Mouse (Mus musculus) heart, postnatal 0 days (tissue): Measurements from ENCODE around the gene Atxn2l. TPM values are rescaled to one million over a fixed set of nuclear protein-coding genes. Genes with fewer than 3 reads are reported as not detected.

ENCODE experiments used
- ATAC-seq: fragments of 200-750 bp; cut with Nextera tagmentation; 2 replicates; pipeline ENCODE4 v1.8.0; 2017; ENCODE audit warnings: low read depth, moderate number of reproducible peaks, moderate library complexity; ENCODE audit not compliant: insufficient read depth
- DNase-seq: peaks from one replicate; pipeline ENCODE4 v3.0.0-alpha.2; 2016; ENCODE audit warnings: low spot score
- H3K27ac ChIP-seq: fragments of 300-500 bp; sonication (generic); 2 replicates; pipeline ENCODE4 v1.5.1; 2014; ENCODE audit warnings: low read depth, mild to moderate bottlenecking
- H3K27me3 ChIP-seq: fragments of 300-500 bp; sonication (generic); 2 replicates; pipeline ENCODE4 v1.6.1; 2014; ENCODE audit warnings: low read length, mixed read lengths; ENCODE audit not compliant: control insufficient read depth, insufficient read depth
- H3K36me3 ChIP-seq: fragments of 300-500 bp; sonication (generic); replicated peaks from 2 replicates; pipeline ENCODE4 v1.6.1; 2014; ENCODE audit warnings: low read length, mixed read lengths; ENCODE audit not compliant: control insufficient read depth, insufficient read depth
- H3K4me1 ChIP-seq: fragments of 300-500 bp; sonication (generic); 2 replicates; pipeline ENCODE4 v1.6.1; 2014; ENCODE audit warnings: antibody characterized with exemption; ENCODE audit not compliant: control insufficient read depth, insufficient read depth
- H3K4me2 ChIP-seq: fragments of 300-500 bp; sonication (generic); 2 replicates; pipeline ENCODE4 v1.6.1; 2014; ENCODE audit warnings: low read depth, mild to moderate bottlenecking, low read length, moderate library complexity
- H3K4me3 ChIP-seq: fragments of 300-500 bp; sonication (generic); 2 replicates; pipeline ENCODE4 v1.5.1; 2014; ENCODE audit warnings: low read depth, low read length
- H3K9ac ChIP-seq: fragments of 300-500 bp; sonication (generic); replicated peaks from 2 replicates; pipeline ENCODE4 v1.6.1; 2014; ENCODE audit warnings: low read depth, low read length, mixed read lengths
- H3K9me3 ChIP-seq: fragments of 300-500 bp; sonication (generic); replicated peaks from 2 replicates; pipeline ENCODE4 v1.6.1; 2016; ENCODE audit warnings: low read length; ENCODE audit not compliant: control insufficient read depth
- CTCF ChIP-seq: IDR thresholded peaks from 2 replicates; pipeline ENCODE4 v1.5.1; 2016; ENCODE audit warnings: antibody characterized with exemption, control low read depth, low read depth
- EP300 ChIP-seq: IDR thresholded peaks from 2 replicates; pipeline ENCODE4 v1.6.1; 2016; ENCODE audit warnings: antibody characterized with exemption, low read depth
- WGBS: fragments of 180-500 bp; shearing (Covaris S2); extraction: QIAGEN DNeasy Blood & Tissue Kit; methylation state at CpG from one replicate; pipeline ENCODE4 v1.1.7; 2014; 5-methylcytosine and 5-hydroxymethylcytosine counted together
- polyA plus RNA-seq: library from polyadenylated mRNA; unstranded; fragments of >200 nt; fragmentation: Nextera tagmentation; extraction: Ambion mirVana; gene quantifications from 2 replicates; pipeline ENCODE4 v1.2.1, GENCODE M21; 2015
- total RNA-seq: library from RNA; depleted of rRNA; stranded (reverse); fragments of >200 nt; gene quantifications from 2 replicates; pipeline ENCODE4 v1.2.3, GENCODE M21; 2014; ENCODE audit warnings: low replicate concordance; rRNA removed

The Atxn2l gene
- total and polyA plus RNA-seq, 2 experiments from 2014 or later, result 13.4 to 35.6 TPM

DNA sequence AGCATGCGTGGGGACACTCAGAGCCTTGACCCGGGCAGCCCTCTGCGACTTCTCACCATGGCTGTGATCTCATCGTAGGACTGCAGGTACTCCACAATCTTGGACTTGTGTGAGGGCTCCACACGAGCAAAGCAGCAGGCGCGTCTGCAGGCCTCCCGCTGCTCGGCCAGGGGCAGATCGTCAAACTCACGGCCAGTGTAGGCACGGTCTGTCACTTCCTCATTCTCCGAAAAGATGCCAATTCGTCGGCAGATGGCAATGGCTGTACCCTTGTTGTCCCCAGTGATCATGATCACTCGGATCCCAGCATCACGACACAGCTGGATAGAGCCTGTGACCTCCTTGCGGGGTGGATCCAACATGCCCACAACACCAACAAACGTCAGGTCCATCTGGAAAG is 54.8 kb downstream of the Atxn2l start:
- no peaks in the 10 kb centered on the region for H3K9me3 ChIP-seq
- ATAC-seq (no peak), DNase-seq (no peak)
- 87% methylated on average over 19 of the region's 19 CpGs for WGBS
- no peak overlapping the region for H3K4me2 ChIP-seq
- no peaks in the 10 kb centered on the region for H3K4me1 ChIP-seq
- TF ChIP-seq EP300 (no peak), CTCF (no peak)
- H3K36me3 ChIP-seq, result peaks cover 38% of the 10 kb centered on the region
- no peak overlapping the region for H3K4me3 ChIP-seq
- H3K27me3 ChIP-seq, result no peaks in the 10 kb centered on the region
- H3K9ac ChIP-seq, result no peak overlapping the region
- no peak overlapping the region for H3K27ac ChIP-seq

DNA sequence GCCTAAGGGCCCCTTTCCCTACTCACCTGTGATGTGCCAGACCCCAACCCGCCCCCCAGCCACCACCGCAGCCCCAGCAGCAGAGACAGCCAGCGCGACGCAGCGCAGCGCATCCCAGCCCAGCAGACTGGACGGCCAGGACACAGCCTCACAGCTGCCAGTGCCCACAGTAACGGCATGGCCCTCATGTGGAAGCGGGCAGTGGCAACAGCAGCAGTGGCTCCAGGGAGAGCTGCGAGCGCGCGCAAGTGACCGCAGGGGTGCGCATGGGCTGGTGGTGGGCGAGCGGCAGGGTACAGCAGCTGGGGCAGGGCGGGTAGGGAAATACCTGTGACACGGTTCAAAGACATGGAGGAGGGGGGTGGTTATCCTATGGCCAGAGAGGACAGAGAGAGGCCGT is 57.0 kb downstream of the Atxn2l start:
- ATAC-seq (no peak), DNase-seq (no peak)
- Histone ChIP-seq H3K4me2 (no peak overlapping the region), H3K36me3 (peaks cover 46% of the 10 kb centered on the region), H3K9me3 (no peaks in the 10 kb centered on the region), H3K9ac (no peak overlapping the region), H3K4me1 (no peaks in the 10 kb centered on the region), H3K27me3 (no peaks in the 10 kb centered on the region), H3K27ac (no peak overlapping the region), H3K4me3 (no peak overlapping the region)
- WGBS, result 89% methylated on average over 21 of the region's 21 CpGs
- TF ChIP-seq EP300 (no peak), CTCF (no peak)

DNA sequence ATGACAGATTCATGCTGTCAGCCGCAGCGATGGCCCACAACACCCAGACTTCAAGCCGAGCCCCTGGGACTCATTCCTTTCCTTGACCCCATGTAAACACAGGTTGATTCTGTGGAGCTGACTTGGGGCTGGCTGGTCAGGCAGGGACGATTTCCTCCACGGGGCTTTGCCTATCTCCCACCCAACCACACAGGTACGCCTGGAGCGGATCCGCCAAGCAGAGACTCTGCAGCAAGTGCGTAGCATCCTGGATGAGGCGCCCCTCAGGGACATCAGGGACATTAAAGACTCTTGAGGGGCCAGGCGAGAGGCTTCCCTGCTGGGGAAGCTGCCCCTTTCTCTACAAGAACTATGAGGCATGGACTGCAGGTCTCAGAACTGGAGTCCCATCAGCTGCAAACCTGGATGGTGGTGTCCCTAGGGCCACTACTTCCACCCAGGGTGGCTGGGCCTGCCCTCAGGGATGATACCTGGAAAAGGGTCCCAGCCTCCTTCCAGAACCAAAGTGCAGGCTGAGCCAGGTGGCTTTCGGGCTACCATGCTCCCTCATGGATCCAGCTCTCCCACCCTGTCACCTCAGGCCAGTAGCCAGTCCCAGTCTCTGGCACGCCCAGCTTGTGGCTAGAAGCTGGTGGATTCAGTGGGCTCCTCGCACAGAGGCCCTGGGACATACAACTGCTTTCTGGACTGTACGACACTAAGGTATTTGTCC is 58.0 kb downstream of the Atxn2l start:
- H3K27me3 ChIP-seq, result no peaks in the 10 kb centered on the region
- WGBS, result 92% methylated on average over 15 of the region's 15 CpGs
- ATAC-seq, result no peak
- no peak overlapping the region for H3K27ac ChIP-seq
- TF ChIP-seq EP300 (no peak), CTCF (no peak)
- H3K9ac ChIP-seq, result no peak overlapping the region
- no peak for DNase-seq
- H3K4me1 ChIP-seq, result no peaks in the 10 kb centered on the region
- no peak overlapping the region for H3K4me3 ChIP-seq
- H3K4me2 ChIP-seq, result no peak overlapping the region
- no peaks in the 10 kb centered on the region for H3K9me3 ChIP-seq
- H3K36me3 ChIP-seq, result peaks cover 50% of the 10 kb centered on the region

DNA sequence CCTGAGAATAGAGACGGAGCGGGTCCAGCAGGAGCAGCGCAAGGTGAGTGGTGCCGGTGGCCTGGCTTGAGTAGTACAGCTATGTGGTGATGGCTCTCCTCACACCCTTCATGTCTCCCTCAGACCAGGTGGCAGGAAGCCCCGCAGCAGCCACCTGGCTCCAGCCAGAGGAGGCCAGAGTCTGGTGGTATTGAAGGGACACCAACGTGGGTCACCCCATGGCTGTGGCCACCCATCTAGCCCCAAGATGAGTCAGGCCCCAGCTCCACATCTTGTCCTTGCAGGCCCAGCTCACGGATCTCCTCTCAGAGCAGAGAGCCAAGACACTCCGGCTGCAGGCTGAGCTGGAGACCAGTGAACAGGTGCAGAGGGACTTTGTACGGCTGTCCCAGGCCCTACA is 58.7 kb downstream of the Atxn2l start:
- no peak overlapping the region for H3K4me2 ChIP-seq
- no peaks in the 10 kb centered on the region for H3K4me1 ChIP-seq
- H3K36me3 ChIP-seq, result peaks cover 52% of the 10 kb centered on the region
- WGBS, result 88% methylated on average over 9 of the region's 9 CpGs
- no peak overlapping the region for H3K4me3 ChIP-seq
- H3K9ac ChIP-seq, result no peak overlapping the region
- TF ChIP-seq EP300, result no peak
- TF ChIP-seq CTCF, result no peak
- H3K27ac ChIP-seq, result no peak overlapping the region
- DNase-seq, result no peak
- no peaks in the 10 kb centered on the region for H3K9me3 ChIP-seq
- H3K27me3 ChIP-seq, result no peaks in the 10 kb centered on the region
- no peak for ATAC-seq

DNA sequence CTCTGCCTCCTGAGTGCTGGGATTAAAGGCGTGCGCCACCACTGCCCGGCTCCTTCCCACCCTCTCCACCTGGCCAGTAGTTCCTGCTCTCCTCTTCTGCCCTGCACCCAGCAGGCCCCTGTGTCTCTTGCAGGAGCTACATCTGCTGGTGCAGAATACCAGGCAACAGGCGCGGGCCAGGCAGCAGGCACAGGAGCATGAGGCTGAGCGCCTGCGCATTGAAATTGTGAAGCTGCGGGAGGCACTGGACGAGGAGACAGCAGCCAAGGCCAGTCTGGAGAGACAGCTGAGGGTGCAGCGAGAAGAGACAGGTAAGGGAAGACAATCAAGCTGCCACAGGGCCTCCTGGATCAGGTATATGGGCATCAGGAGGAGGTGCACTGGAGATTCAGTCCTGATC is 59.2 kb downstream of the Atxn2l start:
- H3K9me3 ChIP-seq, result no peaks in the 10 kb centered on the region
- H3K36me3 ChIP-seq, result peaks cover 57% of the 10 kb centered on the region
- 91% methylated on average over 10 of the region's 10 CpGs for WGBS
- TF ChIP-seq CTCF (no peak), EP300 (no peak)
- no peaks in the 10 kb centered on the region for H3K4me1 ChIP-seq
- ATAC-seq, result no peak
- H3K4me3 ChIP-seq, result no peak overlapping the region
- no peak overlapping the region for H3K4me2 ChIP-seq
- H3K9ac ChIP-seq, result no peak overlapping the region
- no peak for DNase-seq
- H3K27ac ChIP-seq, result no peak overlapping the region
- no peaks in the 10 kb centered on the region for H3K27me3 ChIP-seq

Other genes with a start within 250 kb of the Atxn2l start
- gene Sbk1, start 230.8 kb downstream of the Atxn2l start, total RNA-seq, result 42.0 and 48.9 TPM in 2 replicates
- 14.9 and 17.4 TPM in 2 replicates for gene Sbk1, start 230.8 kb downstream of the Atxn2l start, polyA plus RNA-seq
- gene Lat, start 133.9 kb downstream of the Atxn2l start, total RNA-seq, result 0.73 and 6.7 TPM in 2 replicates
- 0.75 and 1.1 TPM in 2 replicates for gene Lat, start 133.9 kb downstream of the Atxn2l start, polyA plus RNA-seq
- 47.0 and 87.1 TPM in 2 replicates for gene Spns1, start 126.0 kb downstream of the Atxn2l start, total RNA-seq
- 34.6 and 36.0 TPM in 2 replicates for gene Spns1, start 126.0 kb downstream of the Atxn2l start, polyA plus RNA-seq
- gene Nfatc2ip, start 106.7 kb downstream of the Atxn2l start, total RNA-seq, result 3.5 and 6.5 TPM in 2 replicates
- gene Nfatc2ip, start 106.7 kb downstream of the Atxn2l start, polyA plus RNA-seq, result 1.2 TPM in 2 replicates
- gene Cd19, start 88.5 kb downstream of the Atxn2l start, total RNA-seq, result 0.04 TPM in 1 of 2 replicates, not detected in the other
- 0.12 and 0.21 TPM in 2 replicates for gene Cd19, start 88.5 kb downstream of the Atxn2l start, polyA plus RNA-seq
- 20.2 and 24.8 TPM in 2 replicates for gene Rabep2, start 74.7 kb downstream of the Atxn2l start, total RNA-seq
- 15.0 and 16.4 TPM in 2 replicates for gene Rabep2, start 74.7 kb downstream of the Atxn2l start, polyA plus RNA-seq
- gene Atp2a1, start 40.3 kb downstream of the Atxn2l start, total RNA-seq, result 0.92 and 3.8 TPM in 2 replicates
- gene Atp2a1, start 40.3 kb downstream of the Atxn2l start, polyA plus RNA-seq, result 0.40 and 0.92 TPM in 2 replicates
- gene Sh2b1, start 28.0 kb downstream of the Atxn2l start, total RNA-seq, result 22.6 and 30.3 TPM in 2 replicates
- 34.4 and 34.5 TPM in 2 replicates for gene Sh2b1, start 28.0 kb downstream of the Atxn2l start, polyA plus RNA-seq
- 151 and 153 TPM in 2 replicates for gene Tufm, start 16.1 kb downstream of the Atxn2l start, total RNA-seq
- gene Tufm, start 16.1 kb downstream of the Atxn2l start, polyA plus RNA-seq, result 199 and 205 TPM in 2 replicates
- 88.8 and 103 TPM in 2 replicates for gene Eif3c, start 63.0 kb upstream of the Atxn2l start, total RNA-seq
- gene Eif3c, start 63.0 kb upstream of the Atxn2l start, polyA plus RNA-seq, result 108 and 114 TPM in 2 replicates
- not detected in 2 replicates for gene Apobr, start 81.5 kb upstream of the Atxn2l start, total RNA-seq
- 0.34 and 0.40 TPM in 2 replicates for gene Apobr, start 81.5 kb upstream of the Atxn2l start, polyA plus RNA-seq
- gene Cln3, start 82.4 kb upstream of the Atxn2l start, total RNA-seq, result 14.8 and 17.1 TPM in 2 replicates
- 14.9 and 17.0 TPM in 2 replicates for gene Cln3, start 82.4 kb upstream of the Atxn2l start, polyA plus RNA-seq
- not detected in 2 replicates for gene Il27, start 91.5 kb upstream of the Atxn2l start, total RNA-seq
- gene Il27, start 91.5 kb upstream of the Atxn2l start, polyA plus RNA-seq, result not detected in 2 replicates
- 1.3 and 4.1 TPM in 2 replicates for gene Nupr1, start 127.4 kb upstream of the Atxn2l start, total RNA-seq
- gene Nupr1, start 127.4 kb upstream of the Atxn2l start, polyA plus RNA-seq, result 8.9 and 13.0 TPM in 2 replicates
- 15.9 and 20.7 TPM in 2 replicates for gene Sgf29, start 145.9 kb upstream of the Atxn2l start, total RNA-seq
- gene Sgf29, start 145.9 kb upstream of the Atxn2l start, polyA plus RNA-seq, result 21.9 and 25.3 TPM in 2 replicates
- 64.2 and 78.2 TPM in 2 replicates for gene Sult1a1, start 173.0 kb upstream of the Atxn2l start, total RNA-seq
- gene Sult1a1, start 173.0 kb upstream of the Atxn2l start, polyA plus RNA-seq, result 24.8 and 30.4 TPM in 2 replicates
- gene Bola2, start 192.0 kb upstream of the Atxn2l start, total RNA-seq, result 29.3 and 36.5 TPM in 2 replicates
- gene Bola2, start 192.0 kb upstream of the Atxn2l start, polyA plus RNA-seq, result 89.0 and 93.7 TPM in 2 replicates
- gene Slx1b, start 192.3 kb upstream of the Atxn2l start, total RNA-seq, result 6.2 and 12.6 TPM in 2 replicates
- 4.9 and 6.3 TPM in 2 replicates for gene Slx1b, start 192.3 kb upstream of the Atxn2l start, polyA plus RNA-seq
- gene Coro1a, start 204.3 kb upstream of the Atxn2l start, total RNA-seq, result 14.8 and 25.3 TPM in 2 replicates
- gene Coro1a, start 204.3 kb upstream of the Atxn2l start, polyA plus RNA-seq, result 8.4 and 8.5 TPM in 2 replicates